Mouse (Mus musculus) stomach, postnatal 0 days (tissue): ENCODE data around the gene Ahrr. TPM values are rescaled to one million over a fixed set of nuclear protein-coding genes. Genes with fewer than 3 reads are reported as not detected.

Experiments used
- ATAC-seq: fragments of 200-750 bp; cut with Nextera tagmentation; 2 replicates; pipeline ENCODE4 v1.8.0; 2017; ENCODE audit not compliant: low FRiP score, low TSS enrichment
- DNase-seq: peaks from one replicate; pipeline ENCODE4 v3.0.0-alpha.2; 2016; ENCODE audit warnings: low spot score
- H3K27ac ChIP-seq: fragments of 300-500 bp; sonication (generic); replicated peaks from 2 replicates; pipeline ENCODE4 v1.5.1; 2014; ENCODE audit warnings: mild to moderate bottlenecking, control low read depth
- H3K27me3 ChIP-seq: fragments of 300-500 bp; sonication (generic); 2 replicates; pipeline ENCODE4 v1.6.1; 2014; ENCODE audit warnings: low read length; ENCODE audit not compliant: control insufficient read depth, insufficient read depth
- H3K36me3 ChIP-seq: fragments of 300-500 bp; sonication (generic); 2 replicates; pipeline ENCODE4 v1.6.1; 2014; ENCODE audit warnings: low read length, mixed read lengths; ENCODE audit not compliant: control insufficient read depth, insufficient read depth
- H3K4me1 ChIP-seq: fragments of 300-500 bp; sonication (generic); replicated peaks from 2 replicates; pipeline ENCODE4 v1.6.1; 2014; ENCODE audit warnings: antibody characterized with exemption; ENCODE audit not compliant: control insufficient read depth, insufficient read depth
- H3K4me2 ChIP-seq: fragments of 300-500 bp; sonication (generic); replicated peaks from 2 replicates; pipeline ENCODE4 v1.6.1; 2014; ENCODE audit warnings: low read depth, mild to moderate bottlenecking, control low read depth, moderate library complexity
- H3K4me3 ChIP-seq: fragments of 300-500 bp; sonication (generic); 2 replicates; pipeline ENCODE4 v1.5.1; 2014; ENCODE audit warnings: low read depth, low read length, control low read depth
- H3K9ac ChIP-seq: fragments of 300-500 bp; sonication (generic); 2 replicates; pipeline ENCODE4 v1.6.1; 2014; ENCODE audit warnings: mild to moderate bottlenecking, low read length, control low read depth, mixed read lengths
- H3K9me3 ChIP-seq: fragments of 300-500 bp; sonication (generic); 2 replicates; pipeline ENCODE4 v1.6.1; 2016; ENCODE audit warnings: low read length; ENCODE audit not compliant: control insufficient read depth
- CTCF ChIP-seq: IDR thresholded peaks from 2 replicates; pipeline ENCODE4 v1.5.1; 2016; ENCODE audit warnings: antibody characterized with exemption, low read depth, mild to moderate bottlenecking, moderate library complexity
- EP300 ChIP-seq: optimal IDR thresholded peaks from 2 replicates; pipeline ENCODE3; 2016; ENCODE audit warnings: antibody characterized with exemption
- WGBS: fragments of 180-500 bp; shearing (Covaris S2); extraction: QIAGEN DNeasy Blood & Tissue Kit; methylation state at CpG from one replicate; pipeline ENCODE4 v1.1.7; 2014; 5-methylcytosine and 5-hydroxymethylcytosine counted together
- polyA plus RNA-seq: library from polyadenylated mRNA; unstranded; fragments of >200 nt; fragmentation: Nextera tagmentation; extraction: Ambion mirVana; gene quantifications from 2 replicates; pipeline ENCODE4 v1.2.1, GENCODE M21; 2015

Gene Ahrr
- polyA plus RNA-seq, 1 experiment from 2014 or later: 0.47 TPM

DNA sequence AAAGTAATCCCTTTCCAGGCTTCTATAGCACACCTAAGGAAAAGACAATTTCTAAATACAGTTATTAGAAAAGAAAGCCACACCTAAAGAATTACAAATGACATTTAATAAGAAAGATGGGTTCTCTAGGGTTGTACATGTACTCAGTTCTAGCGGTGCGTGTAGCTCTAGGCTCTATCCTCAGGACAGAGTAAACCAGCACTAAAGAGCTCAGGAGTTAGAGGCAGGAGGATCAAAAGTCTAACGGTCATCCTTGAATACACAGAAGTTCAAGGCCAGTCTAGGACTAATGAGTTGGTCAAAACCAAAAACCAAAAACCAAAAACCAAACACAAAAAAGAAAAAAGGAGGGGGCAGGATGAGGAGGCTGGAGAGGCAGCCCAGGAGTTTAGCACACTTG is 22.5 kb upstream of the Ahrr start:
- Histone ChIP-seq H3K27ac (no peak overlapping the region), H3K4me2 (no peak overlapping the region), H3K9ac (no peak overlapping the region), H3K4me1 (no peaks in the 10 kb centered on the region), H3K9me3 (no peaks in the 10 kb centered on the region), H3K36me3 (peaks cover 4% of the 10 kb centered on the region; the same call in 1 of the 2 replicates), H3K4me3 (no peak overlapping the region), H3K27me3 (no peaks in the 10 kb centered on the region)
- no peak for TF ChIP-seq CTCF
- TF ChIP-seq EP300: no peak
- DNase-seq (no peak), ATAC-seq (no peak)
- WGBS: 92% methylated on average over 3 of the region's 3 CpGs

DNA sequence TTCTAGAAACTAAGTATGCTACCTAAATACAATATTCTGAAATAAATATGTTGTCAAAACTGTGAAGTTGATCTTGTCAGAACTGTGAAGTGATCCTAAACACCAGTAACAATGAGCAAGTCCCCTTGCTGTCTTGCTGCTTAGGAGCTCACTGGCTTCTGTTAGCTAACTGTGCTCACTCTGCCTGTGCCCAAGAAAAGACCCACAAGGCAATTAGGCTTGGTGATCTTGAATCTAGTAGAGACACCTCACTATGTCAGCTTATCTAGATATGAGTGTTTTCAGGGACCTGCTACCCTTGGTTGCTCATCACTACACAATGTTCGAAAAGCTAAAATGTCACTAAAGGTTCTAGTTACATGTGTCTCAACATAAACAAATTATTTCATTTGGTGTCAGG is 13.6 kb upstream of the Ahrr start:
- Histone ChIP-seq H3K9me3 (no peaks in the 10 kb centered on the region), H3K27me3 (no peaks in the 10 kb centered on the region), H3K9ac (no peak overlapping the region), H3K27ac (no peak overlapping the region), H3K4me2 (no peak overlapping the region), H3K4me3 (no peak overlapping the region), H3K4me1 (no peaks in the 10 kb centered on the region), H3K36me3 (peaks cover 31% of the 10 kb centered on the region)
- no peak for ATAC-seq
- DNase-seq: no peak
- 96% methylated on average over 1 of the region's 1 CpGs for WGBS
- no peak for TF ChIP-seq EP300
- no peak for TF ChIP-seq CTCF

DNA sequence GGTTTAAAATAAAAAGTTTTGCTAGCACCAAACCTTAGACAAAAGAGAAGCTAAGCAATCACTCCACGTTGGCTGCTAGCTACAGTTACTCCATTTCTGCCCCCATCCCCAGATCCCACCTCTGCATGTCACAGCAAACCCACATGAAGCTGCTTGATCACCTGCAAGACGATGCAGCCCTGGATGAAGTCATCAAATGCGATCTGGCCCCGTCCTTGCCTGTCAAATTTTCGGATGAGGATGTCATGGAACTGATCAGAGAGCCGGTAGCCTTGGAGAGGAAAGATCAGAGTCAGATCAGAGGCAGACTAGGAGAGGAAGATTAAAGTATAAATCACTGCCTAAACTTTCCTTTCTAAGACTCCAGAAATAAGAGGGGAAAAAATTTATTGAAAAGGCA is 13.2 kb upstream of the Ahrr start:
- DNase-seq: no peak
- H3K9ac ChIP-seq: no peak overlapping the region
- H3K9me3 ChIP-seq: no peaks in the 10 kb centered on the region
- H3K4me3 ChIP-seq: no peak overlapping the region
- no peaks in the 10 kb centered on the region for H3K27me3 ChIP-seq
- H3K36me3 ChIP-seq: peaks cover 29% of the 10 kb centered on the region
- WGBS: 91% methylated on average over 6 of the region's 6 CpGs
- TF ChIP-seq CTCF: no peak
- no peak for TF ChIP-seq EP300
- no peak overlapping the region for H3K4me2 ChIP-seq
- ATAC-seq: no peak
- H3K27ac ChIP-seq: no peak overlapping the region
- H3K4me1 ChIP-seq: no peaks in the 10 kb centered on the region

DNA sequence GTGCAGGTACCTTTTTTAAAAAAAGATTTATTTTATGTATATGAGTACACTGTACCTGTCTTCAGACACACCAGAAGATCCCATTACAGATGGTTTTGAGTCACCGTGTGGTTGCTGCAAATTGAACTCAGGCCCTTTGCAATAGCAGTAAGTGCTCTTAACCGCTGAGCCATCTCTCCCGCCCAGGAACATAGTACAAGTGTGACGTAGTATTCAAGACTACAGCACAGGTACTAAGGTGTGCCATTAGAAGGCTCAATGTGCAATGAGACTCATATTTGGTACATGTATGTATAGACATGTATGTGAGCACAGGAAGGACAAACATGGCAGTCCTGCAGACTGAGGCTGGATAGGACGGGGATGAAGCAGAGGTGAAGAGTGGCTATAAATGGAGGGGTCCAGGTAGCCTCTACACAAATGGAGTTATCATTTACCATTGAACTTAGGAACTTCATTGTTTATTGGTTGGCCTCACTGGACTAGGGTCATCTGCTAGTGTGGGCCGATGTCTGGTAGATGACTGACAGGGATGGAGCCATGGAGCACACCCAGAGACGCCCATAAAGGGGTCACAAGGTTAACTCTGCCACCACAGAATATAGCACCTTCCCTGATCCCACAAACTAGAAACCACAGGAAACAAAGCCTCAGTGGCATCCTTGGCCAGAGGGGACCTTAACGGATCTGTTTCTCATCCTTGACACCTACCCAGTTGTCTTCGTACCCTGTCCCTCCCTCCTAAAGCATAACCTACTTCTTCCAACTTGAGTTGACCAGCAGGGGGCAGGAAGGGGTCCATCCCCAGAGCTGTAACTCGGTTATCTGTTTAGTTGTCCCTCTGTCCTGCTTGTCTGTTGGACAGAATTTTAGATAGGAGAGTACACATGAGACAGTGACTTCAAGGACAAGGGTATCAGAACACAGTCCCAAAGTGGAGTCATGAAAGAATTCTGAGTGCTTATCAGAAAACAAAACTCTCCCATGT is 10.2 kb upstream of the Ahrr start:
- no peak overlapping the region for H3K27ac ChIP-seq
- ATAC-seq: peak; percentile 35; the same call in 1 of the 2 replicates
- H3K27me3 ChIP-seq: no peaks in the 10 kb centered on the region
- peak; percentile 55 for TF ChIP-seq CTCF
- no peak for TF ChIP-seq EP300
- H3K9me3 ChIP-seq: no peaks in the 10 kb centered on the region
- DNase-seq: no peak
- 81% methylated on average over 10 of the region's 10 CpGs for WGBS
- H3K36me3 ChIP-seq: peaks cover 19% of the 10 kb centered on the region
- no peak overlapping the region for H3K9ac ChIP-seq
- no peak overlapping the region for H3K4me2 ChIP-seq
- no peaks in the 10 kb centered on the region for H3K4me1 ChIP-seq
- H3K4me3 ChIP-seq: no peak overlapping the region

DNA sequence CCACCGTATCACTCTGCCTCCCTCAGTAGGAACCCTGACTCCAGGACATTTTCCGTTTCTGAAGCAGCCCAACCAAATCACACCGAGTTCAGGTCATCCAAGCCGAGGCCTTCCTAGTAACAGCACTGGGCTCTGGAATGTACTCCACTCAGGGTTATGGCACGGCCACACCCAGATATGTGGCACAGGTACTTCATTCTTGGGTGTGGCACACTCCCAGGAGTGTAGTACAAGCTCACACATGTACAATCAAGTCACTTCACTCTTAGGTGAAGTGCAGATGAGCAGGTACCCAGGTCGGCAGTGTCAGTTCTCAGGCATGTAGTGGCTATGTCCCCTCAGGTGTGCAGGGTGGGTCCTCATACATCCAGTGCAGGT is 9.5 kb upstream of the Ahrr start:
- Histone ChIP-seq H3K27ac (peak overlapping the region; percentile 45; the same call in 1 of the 2 replicates), H3K36me3 (peaks cover 17% of the 10 kb centered on the region; the same call in 1 of the 2 replicates), H3K4me2 (no peak overlapping the region), H3K9ac (no peak overlapping the region), H3K4me3 (no peak overlapping the region), H3K4me1 (no peaks in the 10 kb centered on the region), H3K27me3 (no peaks in the 10 kb centered on the region), H3K9me3 (no peaks in the 10 kb centered on the region)
- WGBS: 62% methylated on average over 6 of the region's 6 CpGs
- peak; percentile 26 for DNase-seq
- TF ChIP-seq EP300 (no peak), CTCF (no peak)
- ATAC-seq: peak; percentile 92
